Mouse (Mus musculus) forebrain, embryonic 16.5 days (tissue): Measurements from ENCODE around the gene Arhgap44. TPM values are rescaled to one million over a fixed set of nuclear protein-coding genes. Genes with fewer than 3 reads are reported as not detected.
A peak's percentile ranks its signal among the peaks of the same experiment; 100 is the strongest.

Experiments used
- ATAC-seq: fragments of 200-750 bp; cut with Nextera tagmentation; 2 replicates; pipeline ENCODE4 v1.8.0; 2017; ENCODE audit warnings: mild to moderate bottlenecking, moderate library complexity
- H3K27ac ChIP-seq: fragments of 300-500 bp; sonication (generic); 2 replicates; pipeline ENCODE4 v1.5.1; 2014; ENCODE audit warnings: low read length, control low read depth
- H3K27me3 ChIP-seq: fragments of 300-500 bp; sonication (generic); replicated peaks from 2 replicates; pipeline ENCODE4 v1.6.1; 2014; ENCODE audit warnings: low read length; ENCODE audit not compliant: control insufficient read depth, insufficient read depth
- H3K36me3 ChIP-seq: fragments of 300-500 bp; sonication (generic); 2 replicates; pipeline ENCODE4 v1.6.1; 2014; ENCODE audit not compliant: control insufficient read depth, insufficient read depth
- H3K4me1 ChIP-seq: fragments of 300-500 bp; sonication (generic); replicated peaks from 2 replicates; pipeline ENCODE4 v1.6.1; 2014; ENCODE audit warnings: low read length; ENCODE audit not compliant: control insufficient read depth, insufficient read depth
- H3K4me2 ChIP-seq: fragments of 300-500 bp; sonication (generic); 2 replicates; pipeline ENCODE4 v1.6.1; 2014; ENCODE audit warnings: mild to moderate bottlenecking, low read length, control low read depth
- H3K4me3 ChIP-seq: fragments of 300-500 bp; sonication (generic); replicated peaks from 2 replicates; pipeline ENCODE4 v1.5.1; 2014; ENCODE audit warnings: mild to moderate bottlenecking, low read length, control low read depth
- H3K9ac ChIP-seq: fragments of 300-500 bp; sonication (generic); replicated peaks from 2 replicates; pipeline ENCODE4 v1.6.1; 2014; ENCODE audit warnings: low read depth, low read length, control low read depth
- H3K9me3 ChIP-seq: fragments of 300-500 bp; sonication (generic); 2 replicates; pipeline ENCODE4 v1.6.1; 2016; ENCODE audit warnings: low read length; ENCODE audit not compliant: control insufficient read depth
- WGBS: fragments of 180-500 bp; shearing (Covaris S2); extraction: QIAGEN DNeasy Blood & Tissue Kit; methylation state at CpG from one replicate; pipeline ENCODE4 v1.1.7; 2014; 5-methylcytosine and 5-hydroxymethylcytosine counted together
- polyA plus RNA-seq: library from polyadenylated mRNA; unstranded; fragments of >200 nt; fragmentation: Nextera tagmentation; extraction: Ambion mirVana; gene quantifications from 2 replicates; pipeline ENCODE4 v1.2.1, GENCODE M21; 2015

Gene Arhgap44
- polyA plus RNA-seq, result 11.1 and 12.4 TPM in 2 replicates

DNA sequence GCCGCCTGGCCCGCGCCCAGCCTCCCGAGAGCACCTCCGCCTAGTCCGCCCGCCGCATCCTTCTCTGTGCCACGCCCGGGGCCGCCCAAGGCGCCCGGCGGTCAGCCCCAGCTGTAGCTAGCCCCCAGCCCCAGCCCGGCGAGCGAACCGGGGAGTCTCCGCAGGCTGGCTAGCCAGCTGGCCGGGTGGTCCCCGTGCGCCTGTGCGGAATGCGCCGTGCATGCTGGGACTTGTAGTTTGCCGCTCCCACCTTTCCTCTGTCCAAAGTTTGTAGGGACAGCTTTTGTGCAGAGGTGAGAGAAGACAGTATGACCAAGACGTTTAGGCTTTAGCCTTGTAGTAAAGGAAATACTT lies at the start of gene Arhgap44:
TSS of gene Arhgap44 (minus strand) at position 195 of the 354 bp plus-strand sequence.
- H3K36me3 ChIP-seq, result no peaks in the 10 kb centered on the region
- peaks cover 9% of the 10 kb centered on the region for H3K4me1 ChIP-seq
- 0% methylated on average over 27 of the region's 27 CpGs for WGBS
- H3K4me2 ChIP-seq, result peak within 1 kb of the TSS; percentile 92
- peak within 1 kb of the TSS; percentile 92 for H3K9ac ChIP-seq
- peak; percentile 98 for ATAC-seq
- 0 out of 2 replicates have a peak, but pooled peaks cover 3% of the 10 kb centered on the region for H3K27me3 ChIP-seq
- H3K9me3 ChIP-seq, result no peaks in the 10 kb centered on the region
- peak within 1 kb of the TSS; percentile 60 for H3K27ac ChIP-seq
- H3K4me3 ChIP-seq, result peak within 1 kb of the TSS; percentile 82

DNA sequence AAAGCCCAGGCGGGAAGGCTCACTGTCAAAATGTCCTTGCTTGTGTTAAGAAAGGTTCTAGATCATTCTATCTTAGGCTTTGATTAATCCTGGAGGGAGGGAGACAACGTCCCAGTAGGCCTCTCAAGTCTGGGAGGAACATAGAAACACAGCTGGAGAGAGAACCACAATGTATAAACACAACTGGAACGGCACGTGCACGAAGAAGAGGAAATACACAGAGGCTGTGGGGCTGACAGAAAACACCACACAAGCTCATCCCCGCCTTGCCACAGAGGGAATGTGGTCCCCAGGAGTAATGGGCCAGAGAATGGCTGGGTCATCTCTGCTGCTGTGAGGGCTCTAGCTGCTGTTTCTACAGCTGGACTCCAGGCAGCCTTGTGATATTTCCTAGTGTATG lies 48.9 kb upstream of the Arhgap44 start:
- Histone ChIP-seq H3K4me3 (no peak overlapping the region), H3K9me3 (no peaks in the 10 kb centered on the region), H3K36me3 (no peaks in the 10 kb centered on the region), H3K27ac (no peak overlapping the region), H3K9ac (no peak overlapping the region), H3K4me1 (no peaks in the 10 kb centered on the region), H3K4me2 (no peak overlapping the region), H3K27me3 (no peaks in the 10 kb centered on the region)
- 83% methylated on average over 6 of the region's 6 CpGs for WGBS
- ATAC-seq, result no peak

GRCm38 (mm10) chr11:65209441-65209840 lies 46.7 kb upstream of the Arhgap44 start:
- WGBS, result 44% methylated on average over 6 of the region's 6 CpGs

GRCm38 (mm10) chr11:65205306-65205705 lies 42.5 kb upstream of the Arhgap44 start:
- Histone ChIP-seq H3K9ac (no peak overlapping the region), H3K27me3 (no peaks in the 10 kb centered on the region), H3K4me1 (no peaks in the 10 kb centered on the region), H3K4me2 (no peak overlapping the region), H3K9me3 (no peaks in the 10 kb centered on the region), H3K27ac (no peak overlapping the region), H3K4me3 (no peak overlapping the region), H3K36me3 (no peaks in the 10 kb centered on the region)
- ATAC-seq, result no peak
- 84% methylated on average over 5 of the region's 5 CpGs for WGBS

More at GRCm38 (mm10) chr11:65209441-65209840, 46.7 kb upstream of the Arhgap44 start:
- no peak for ATAC-seq
- no peaks in the 10 kb centered on the region for H3K27me3 ChIP-seq
- no peak overlapping the region for H3K4me3 ChIP-seq
- H3K9me3 ChIP-seq, result no peaks in the 10 kb centered on the region
- no peak overlapping the region for H3K27ac ChIP-seq
- H3K36me3 ChIP-seq, result no peaks in the 10 kb centered on the region
- no peak overlapping the region for H3K9ac ChIP-seq
- no peaks in the 10 kb centered on the region for H3K4me1 ChIP-seq
- H3K4me2 ChIP-seq, result no peak overlapping the region

- Histone ChIP-seq H3K27ac (no peak overlapping the region), H3K9me3 (no peaks in the 10 kb centered on the region), H3K27me3 (no peaks in the 10 kb centered on the region), H3K4me2 (no peak overlapping the region), H3K4me1 (no peaks in the 10 kb centered on the region), H3K36me3 (no peaks in the 10 kb centered on the region), H3K9ac (no peak overlapping the region), H3K4me3 (no peak overlapping the region)
- ATAC-seq, result no peak
- WGBS, result 82% methylated on average over 13 of the region's 13 CpGs
These were observed 41.9 kb upstream of the Arhgap44 start for GRCm38 (mm10) chr11:65204651-65205050.

- 83% methylated on average over 1 of the region's 1 CpGs for WGBS
These were observed 40.3 kb upstream of the Arhgap44 start for GRCm38 (mm10) chr11:65203020-65203419.

GRCm38 (mm10) chr11:65202236-65202635 lies 39.5 kb upstream of the Arhgap44 start:
- H3K27ac ChIP-seq, result no peak overlapping the region
- ATAC-seq, result no peak
- no peaks in the 10 kb centered on the region for H3K9me3 ChIP-seq
- no peak overlapping the region for H3K9ac ChIP-seq
- no peak overlapping the region for H3K4me2 ChIP-seq
- H3K36me3 ChIP-seq, result no peaks in the 10 kb centered on the region
- H3K4me1 ChIP-seq, result no peaks in the 10 kb centered on the region
- H3K4me3 ChIP-seq, result no peak overlapping the region
- no peaks in the 10 kb centered on the region for H3K27me3 ChIP-seq
- WGBS, result 48% methylated on average over 5 of the region's 5 CpGs

More at GRCm38 (mm10) chr11:65203020-65203419, 40.3 kb upstream of the Arhgap44 start:
- Histone ChIP-seq H3K4me1 (no peaks in the 10 kb centered on the region), H3K4me2 (no peak overlapping the region), H3K4me3 (no peak overlapping the region), H3K36me3 (no peaks in the 10 kb centered on the region), H3K27me3 (no peaks in the 10 kb centered on the region), H3K9me3 (no peaks in the 10 kb centered on the region), H3K27ac (no peak overlapping the region), H3K9ac (no peak overlapping the region)
- no peak for ATAC-seq

DNA sequence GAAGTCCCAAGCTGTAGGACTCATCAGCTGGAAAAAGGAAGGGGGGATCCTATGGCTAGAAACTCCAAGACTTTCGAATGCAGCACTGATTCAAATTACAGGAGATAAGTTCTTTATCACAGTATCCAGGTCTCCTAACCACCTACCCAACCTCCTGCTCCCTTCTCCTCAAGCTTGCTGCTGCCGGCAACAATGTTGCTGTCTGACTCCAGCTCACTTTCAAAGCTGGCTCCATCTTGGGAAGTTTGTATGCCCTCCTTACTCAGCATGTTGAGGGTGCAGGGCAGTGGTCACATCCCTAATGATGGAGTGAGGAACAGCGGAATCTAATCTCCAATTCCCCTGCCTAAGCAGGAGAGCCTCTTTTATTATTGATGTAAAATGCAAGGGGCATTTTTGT lies 35.3 kb upstream of the Arhgap44 start:
- no peak overlapping the region for H3K27ac ChIP-seq
- no peak for ATAC-seq
- 83% methylated on average over 3 of the region's 3 CpGs for WGBS
- no peaks in the 10 kb centered on the region for H3K27me3 ChIP-seq
- no peaks in the 10 kb centered on the region for H3K9me3 ChIP-seq
- H3K4me3 ChIP-seq, result no peak overlapping the region
- H3K4me1 ChIP-seq, result no peaks in the 10 kb centered on the region
- H3K36me3 ChIP-seq, result no peaks in the 10 kb centered on the region
- no peak overlapping the region for H3K9ac ChIP-seq
- no peak overlapping the region for H3K4me2 ChIP-seq

DNA sequence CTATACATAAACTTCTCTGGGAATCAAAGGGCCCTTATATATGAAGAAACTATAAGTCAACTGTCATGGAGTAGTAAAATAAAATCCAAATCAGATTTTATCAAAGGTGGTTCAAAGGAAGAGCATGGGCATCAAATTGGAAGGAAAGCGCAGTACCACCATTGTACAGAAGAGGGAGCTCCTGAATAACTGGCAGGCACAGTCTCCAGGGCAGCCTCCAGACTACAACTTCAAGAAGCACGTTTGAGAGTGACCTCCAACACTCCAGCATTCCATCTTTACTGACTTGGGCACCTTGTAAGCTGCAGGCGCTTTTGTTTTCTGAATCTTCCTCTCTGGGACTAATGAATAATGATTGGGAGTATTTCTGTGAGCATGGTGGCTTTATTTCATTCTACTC lies 34.5 kb upstream of the Arhgap44 start:
- no peak overlapping the region for H3K27ac ChIP-seq
- H3K9me3 ChIP-seq, result no peaks in the 10 kb centered on the region
- no peak overlapping the region for H3K4me3 ChIP-seq
- ATAC-seq, result peak; percentile 55; the same call in 1 of the 2 replicates
- H3K4me2 ChIP-seq, result no peak overlapping the region
- no peak overlapping the region for H3K9ac ChIP-seq
- no peaks in the 10 kb centered on the region for H3K4me1 ChIP-seq
- 4% methylated on average over 3 of the region's 3 CpGs for WGBS
- no peaks in the 10 kb centered on the region for H3K36me3 ChIP-seq
- no peaks in the 10 kb centered on the region for H3K27me3 ChIP-seq

DNA sequence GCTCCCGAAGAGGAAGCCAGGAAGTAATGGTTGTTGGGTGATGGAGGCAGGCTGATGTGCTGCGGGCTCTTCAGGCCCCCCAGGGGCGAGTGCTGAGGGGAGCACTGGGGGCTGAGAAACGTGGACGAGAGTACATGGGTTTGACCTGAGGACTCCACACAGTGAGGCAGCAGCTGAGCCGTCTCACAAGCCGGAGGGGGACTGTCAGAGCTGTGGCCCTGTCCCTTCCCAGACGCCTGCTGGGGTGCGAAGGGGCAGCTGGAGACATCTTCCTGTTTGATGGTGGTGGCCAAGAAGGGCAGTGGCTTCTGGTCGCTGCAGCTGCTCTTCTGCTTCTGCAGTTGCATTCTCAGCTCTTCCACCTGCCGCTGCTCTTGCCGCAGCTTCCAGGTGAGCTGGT lies 24.2 kb upstream of the Arhgap44 start:
- 85% methylated on average over 12 of the region's 12 CpGs for WGBS

More for the DNA sequence above, 24.2 kb upstream of the Arhgap44 start:
- ATAC-seq, result no peak
- Histone ChIP-seq H3K36me3 (no peaks in the 10 kb centered on the region), H3K4me3 (no peak overlapping the region), H3K4me2 (no peak overlapping the region), H3K27me3 (no peaks in the 10 kb centered on the region), H3K27ac (no peak overlapping the region), H3K9me3 (no peaks in the 10 kb centered on the region), H3K9ac (no peak overlapping the region), H3K4me1 (no peaks in the 10 kb centered on the region)
